Mouse (Mus musculus): Measurements from ENCODE around the gene Eps8l2.

The Eps8l2 gene

DNA sequence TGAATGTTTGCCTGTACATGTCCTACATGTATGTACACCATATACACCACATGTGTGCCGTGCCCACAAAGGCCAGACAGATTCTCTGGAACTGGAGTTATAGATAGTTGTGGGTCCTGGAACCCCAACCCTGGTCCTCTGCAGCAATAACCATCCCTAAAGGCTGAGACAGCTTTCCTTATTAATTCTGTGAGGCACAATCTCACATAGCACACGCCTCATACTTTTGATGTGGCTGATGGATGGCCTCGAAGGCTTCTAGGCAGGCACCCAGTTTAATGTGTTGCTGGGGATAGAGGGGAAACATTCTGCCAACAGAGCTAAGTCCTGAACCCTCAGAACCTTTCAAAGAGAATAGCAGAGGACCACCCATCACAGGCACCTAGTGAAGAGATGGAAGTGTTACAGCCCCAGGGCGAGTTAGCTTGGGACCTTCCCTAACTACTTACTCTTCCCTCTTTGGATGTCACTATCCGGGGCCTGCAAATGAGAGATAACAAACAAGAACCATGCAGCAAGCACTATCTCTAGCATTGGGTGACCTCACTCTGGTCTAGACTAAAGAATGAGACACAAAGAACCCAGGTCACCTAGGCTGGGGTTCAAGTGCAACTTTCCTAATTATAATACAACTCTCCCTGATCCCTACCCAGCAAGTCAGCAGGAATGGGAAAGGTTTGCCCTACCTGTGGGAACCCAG is 25.8 kb downstream of the Eps8l2 start:
- peak; percentile 30 to 42 for DNase-seq (ENCODE audit: low spot score in 2 of 2)

DNA sequence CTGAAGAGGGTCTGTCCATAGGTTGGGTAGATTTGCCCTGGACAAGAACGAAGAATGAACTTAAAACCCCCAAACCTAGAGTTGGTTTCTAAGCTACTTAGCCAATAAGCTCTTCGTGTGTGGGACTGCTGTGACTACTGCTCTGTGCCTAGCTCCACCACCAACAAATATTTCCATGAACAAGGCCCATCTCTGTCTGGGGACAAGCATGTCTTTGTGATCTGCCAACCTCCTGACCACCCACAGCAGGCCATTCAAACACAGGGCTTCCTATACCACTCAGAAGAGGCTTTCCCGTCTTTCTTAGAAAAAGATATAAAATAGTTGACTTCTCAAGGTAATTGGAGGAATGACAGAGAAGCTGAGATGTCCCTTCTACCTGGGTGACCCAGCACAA is 26.4 kb downstream of the Eps8l2 start:
- no peak for DNase-seq (ENCODE audit: low spot score in 2 of 2)

DNA sequence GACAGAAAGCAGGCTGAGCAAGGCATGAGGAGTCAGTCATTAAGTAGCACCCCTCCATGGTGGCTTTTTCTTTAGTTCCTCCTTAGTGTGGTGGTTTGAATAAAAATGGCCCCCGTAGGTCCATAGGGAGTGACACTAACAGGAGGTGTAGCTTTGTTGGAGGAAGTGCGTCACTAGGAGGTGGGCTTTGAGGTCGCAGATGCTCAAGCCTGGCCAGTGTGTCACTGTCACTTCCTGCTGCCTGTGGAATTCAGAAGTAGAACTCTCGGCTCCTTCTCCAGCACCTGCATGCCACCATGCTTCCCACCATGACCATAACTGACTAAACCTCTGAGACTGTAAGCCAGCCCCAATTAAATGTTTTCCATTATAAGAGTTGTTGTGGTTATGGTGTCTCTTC is 28.7 kb downstream of the Eps8l2 start:
- DNase-seq (ENCODE audit: low spot score in 2 of 2): no peak

DNA sequence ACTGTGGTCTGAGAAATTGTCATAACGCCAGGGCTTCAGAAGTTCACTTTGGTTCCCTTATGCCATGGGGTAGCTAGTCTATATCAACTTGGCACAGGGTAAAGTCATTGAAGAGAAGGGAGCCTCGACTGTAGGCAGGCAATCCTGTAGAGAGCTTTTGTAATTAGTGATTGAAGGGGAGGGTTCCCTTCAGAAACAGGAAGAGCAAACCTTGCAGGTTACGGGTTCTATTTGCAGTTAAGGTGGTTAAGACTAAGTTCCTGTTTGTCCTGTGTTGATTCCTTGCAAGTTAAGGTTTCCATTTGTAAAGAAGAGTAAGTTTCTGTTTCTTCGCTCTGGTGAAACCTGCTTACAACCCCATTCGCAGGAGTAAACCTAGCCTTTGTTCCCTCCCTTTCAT is 31.2 kb downstream of the Eps8l2 start:
- no peak for DNase-seq (ENCODE audit: low spot score in 2 of 2)

DNA sequence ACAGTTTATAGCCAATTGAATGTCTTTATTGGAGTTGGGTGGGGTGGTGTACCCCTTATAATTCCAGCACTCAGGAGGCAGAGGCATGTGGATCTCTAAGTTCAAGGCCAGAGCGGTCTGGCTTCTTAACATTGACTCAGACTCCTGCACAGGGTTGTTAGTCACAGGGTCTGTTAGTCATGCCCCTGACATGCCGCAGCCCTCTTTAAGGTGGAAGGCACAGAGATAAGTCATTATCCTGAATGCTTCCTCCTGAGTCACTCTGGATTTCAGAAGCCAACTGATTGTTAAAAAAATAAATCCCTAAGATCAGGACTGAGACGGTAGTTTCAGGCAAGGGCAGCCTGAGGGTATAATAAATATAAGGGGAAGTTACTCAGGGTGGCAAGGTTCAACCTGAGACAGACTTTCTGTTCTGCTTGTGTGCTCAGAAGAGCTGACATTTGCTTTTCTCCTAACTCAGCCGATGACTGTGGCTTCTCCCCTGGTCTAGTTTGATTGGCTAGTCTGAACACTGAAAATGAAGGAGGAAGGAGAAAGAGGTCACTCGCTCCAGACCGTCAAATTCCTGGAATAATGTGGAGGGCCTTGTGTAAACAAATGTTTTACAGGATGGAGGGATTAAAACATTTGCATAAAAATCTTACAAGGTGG is 33.4 kb downstream of the Eps8l2 start:
- DNase-seq (ENCODE audit: low spot score in 2 of 2): no peak

DNA sequence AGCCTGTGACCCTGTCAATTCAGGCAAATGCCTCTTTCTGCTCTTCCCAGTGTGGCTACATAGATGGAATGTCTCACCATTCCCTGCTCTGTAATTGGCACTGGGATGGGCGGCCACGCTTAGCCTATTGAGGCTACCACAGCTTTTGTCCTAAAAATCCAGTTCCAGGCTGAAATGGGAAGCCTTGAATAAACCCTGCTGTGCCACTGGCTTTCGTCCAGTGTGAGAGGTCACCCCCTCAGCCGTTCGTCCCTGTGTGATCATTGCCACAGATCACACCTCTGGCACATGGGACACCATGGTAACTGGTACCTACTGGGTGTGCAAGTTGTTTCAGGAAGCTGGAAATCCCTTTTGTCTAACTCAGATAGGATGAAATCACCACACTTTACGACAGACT is 34.9 kb downstream of the Eps8l2 start:
- no peak for DNase-seq (ENCODE audit: low spot score in 2 of 2)

DNA sequence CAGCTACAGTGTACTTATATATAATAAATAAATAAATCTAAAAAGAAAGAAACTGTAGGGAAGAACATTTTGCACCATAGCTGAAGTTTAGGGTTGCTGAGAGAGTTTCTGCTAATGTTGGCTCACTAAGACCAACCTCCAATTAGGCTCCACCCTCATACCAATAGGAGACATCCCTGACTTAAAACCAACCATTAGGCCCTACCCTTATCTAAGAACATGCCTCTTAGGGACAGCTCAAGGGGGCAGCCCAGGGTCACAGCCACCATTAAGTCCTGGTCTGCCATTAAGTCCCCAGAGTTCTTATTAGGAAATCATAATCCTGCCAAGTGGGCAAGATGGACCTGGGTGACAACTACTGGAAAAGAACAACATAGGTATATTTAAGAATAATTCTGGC is 35.7 kb downstream of the Eps8l2 start:
- no peak for DNase-seq (ENCODE audit: low spot score in 2 of 2)

DNA sequence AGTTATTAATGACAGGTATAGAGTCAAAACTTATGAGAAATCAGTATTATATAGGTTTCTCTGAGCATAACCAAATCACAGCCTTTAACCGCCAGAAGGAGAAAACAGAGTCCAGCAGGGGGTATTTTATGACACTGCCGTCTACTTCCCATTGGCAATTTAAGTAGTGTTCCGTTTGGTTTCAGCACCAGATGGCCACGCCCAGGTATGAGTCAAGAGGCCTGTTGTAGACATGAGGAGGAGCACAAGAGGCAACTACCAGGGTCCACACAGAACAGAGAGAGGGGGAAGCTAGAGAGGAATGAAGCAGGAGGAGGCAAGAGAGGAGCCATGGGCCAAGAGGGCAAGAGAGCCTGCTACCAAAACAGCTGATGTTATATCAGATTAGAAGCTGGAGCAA is 40.9 kb downstream of the Eps8l2 start:
- DNase-seq (ENCODE audit: low spot score in 2 of 2): no peak

DNA sequence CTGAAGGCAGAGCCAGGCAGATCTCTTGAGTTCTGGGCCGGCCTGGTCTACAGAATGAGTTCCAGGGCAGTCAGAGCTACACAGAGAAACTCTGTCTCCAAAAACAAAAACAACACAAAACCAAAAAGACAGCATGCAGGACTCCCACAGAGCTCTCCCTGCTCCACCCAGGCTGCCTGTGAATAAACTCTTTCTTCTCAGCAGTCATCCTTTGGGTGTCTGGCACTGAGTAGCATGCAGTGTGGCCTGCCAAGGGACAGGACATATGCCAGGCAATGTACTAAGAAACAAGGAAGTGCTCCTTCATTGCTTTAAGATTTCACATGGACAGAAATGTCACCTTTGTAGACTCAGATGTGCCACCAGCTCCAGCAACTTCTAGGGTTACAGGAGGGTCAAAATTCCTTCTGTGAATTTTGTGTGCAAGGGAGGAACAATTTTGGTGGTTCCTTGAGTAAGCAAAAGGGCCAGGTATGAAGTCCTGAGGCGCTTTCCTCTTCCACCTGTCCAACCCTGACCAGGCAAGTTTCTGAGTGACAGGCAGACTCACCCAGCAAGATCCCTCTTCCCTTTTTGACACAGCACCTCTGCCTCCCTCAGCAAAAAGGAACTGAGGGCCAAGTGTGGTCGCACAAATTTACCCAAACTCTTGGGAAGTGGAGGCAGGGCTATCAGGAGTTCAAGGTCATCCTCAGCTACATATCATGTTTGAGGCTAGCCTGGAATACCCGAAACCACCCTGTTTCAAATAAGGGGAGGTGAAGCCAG is 42.6 kb downstream of the Eps8l2 start:
- DNase-seq (ENCODE audit: low spot score in 2 of 2): no peak

DNA sequence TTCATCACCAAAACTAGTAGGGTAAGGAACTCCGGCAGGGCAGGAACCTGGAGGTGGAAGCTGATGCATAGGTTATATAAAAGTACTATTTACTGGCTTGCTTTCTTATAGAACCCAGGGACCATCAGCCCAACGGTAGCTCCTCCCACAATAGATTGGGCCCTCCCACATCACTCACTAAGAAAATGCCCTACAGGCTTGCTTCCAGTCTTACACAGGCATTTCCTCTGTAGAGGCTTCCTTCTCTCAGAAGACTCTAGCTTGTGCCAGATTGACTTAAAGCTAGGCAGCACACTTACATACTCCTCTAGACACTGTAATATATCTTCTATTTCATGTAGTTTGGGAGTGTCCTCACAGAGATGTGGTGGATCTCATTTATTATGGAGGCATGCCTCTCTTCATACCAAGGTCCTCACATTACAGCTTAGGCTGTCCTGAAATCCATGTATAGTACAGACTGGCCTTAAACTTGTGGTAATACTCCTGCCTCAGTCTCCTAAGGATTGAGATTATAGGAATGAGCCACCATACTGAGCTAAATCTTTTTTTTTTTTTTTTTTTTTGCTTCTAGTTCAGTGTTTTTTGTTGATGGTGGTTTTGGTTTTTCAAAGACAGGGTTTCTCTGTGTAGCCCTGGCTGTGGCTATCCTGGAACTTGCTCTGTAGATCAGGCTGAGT is 49.3 kb downstream of the Eps8l2 start:
- no peak for DNase-seq (ENCODE audit: low spot score in 2 of 2)

DNA sequence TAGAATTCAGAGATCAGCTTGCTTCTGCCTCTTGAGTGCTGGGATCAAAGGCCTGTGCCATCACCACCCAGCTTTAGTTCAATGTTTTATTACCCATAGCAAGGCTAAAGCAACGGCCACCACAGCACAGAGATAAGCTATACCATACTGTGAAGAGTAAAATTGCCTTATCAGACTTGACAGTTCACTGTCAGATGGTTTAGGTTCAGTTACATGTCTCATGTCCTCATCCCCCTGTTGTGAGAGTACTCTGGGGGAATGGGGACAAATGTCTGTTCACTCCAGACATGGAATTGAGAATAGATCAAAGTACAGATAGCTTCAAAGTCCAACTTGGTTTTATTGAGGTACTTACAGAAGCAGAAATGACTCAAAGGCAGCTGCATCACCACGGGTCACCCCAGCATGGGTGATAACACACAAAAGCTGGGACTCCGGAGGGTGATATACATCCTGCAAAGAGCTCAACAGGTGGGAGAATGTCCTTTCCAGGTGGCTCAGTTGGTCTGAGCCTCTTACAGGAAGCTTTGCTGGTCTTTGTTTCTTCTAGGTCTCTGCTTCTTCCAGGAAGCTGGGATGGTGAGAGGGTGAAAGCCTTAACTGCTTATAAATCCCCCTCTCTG is 49.9 kb downstream of the Eps8l2 start:
- no peak for DNase-seq (ENCODE audit: low spot score in 2 of 2)

DNA sequence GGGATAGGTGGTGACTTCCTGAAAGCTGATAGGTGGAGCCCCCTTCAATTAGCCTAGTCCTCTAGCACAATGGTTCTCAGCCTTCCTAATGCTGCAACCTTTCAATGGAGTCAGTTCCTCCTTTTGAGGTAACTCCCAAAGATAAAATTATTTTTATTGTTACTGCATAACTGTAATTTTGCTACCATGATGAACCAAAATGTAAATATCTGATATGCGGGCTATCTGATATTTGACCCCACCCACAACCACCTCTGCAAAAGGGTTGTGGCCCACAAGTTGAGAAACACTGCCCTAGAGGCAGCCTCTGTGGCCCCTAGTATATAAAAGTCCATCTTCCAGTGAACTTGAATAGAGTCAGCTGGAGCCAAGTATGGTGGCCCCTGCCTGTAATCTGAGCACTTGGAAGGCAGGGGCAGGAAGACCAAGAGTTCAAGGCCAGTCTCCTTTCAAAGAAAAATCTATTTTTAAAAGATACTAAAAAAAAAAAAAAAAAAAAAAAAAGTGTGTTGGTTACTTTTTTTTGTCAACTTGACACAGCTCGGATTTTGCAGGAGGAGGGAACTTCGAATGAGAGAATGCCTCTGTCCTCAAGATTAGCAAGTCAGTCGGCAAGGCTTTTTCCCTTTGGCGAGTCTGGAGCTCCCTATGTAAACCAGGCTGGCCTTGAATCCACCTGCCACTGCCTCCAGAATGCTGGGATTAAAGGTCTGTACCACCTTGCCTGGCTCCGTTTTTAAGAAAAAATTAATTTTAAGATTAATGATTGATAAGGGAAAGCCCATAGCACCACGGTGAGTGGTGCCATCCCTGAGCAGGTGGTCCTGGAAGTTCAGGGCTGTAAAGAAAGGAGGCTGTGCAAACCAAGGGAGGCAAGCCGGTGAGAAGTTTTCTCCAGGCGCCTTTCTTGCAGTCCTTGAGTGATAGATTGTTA is 51.9 kb downstream of the Eps8l2 start:
- no peak for DNase-seq (ENCODE audit: low spot score in 2 of 2)

DNA sequence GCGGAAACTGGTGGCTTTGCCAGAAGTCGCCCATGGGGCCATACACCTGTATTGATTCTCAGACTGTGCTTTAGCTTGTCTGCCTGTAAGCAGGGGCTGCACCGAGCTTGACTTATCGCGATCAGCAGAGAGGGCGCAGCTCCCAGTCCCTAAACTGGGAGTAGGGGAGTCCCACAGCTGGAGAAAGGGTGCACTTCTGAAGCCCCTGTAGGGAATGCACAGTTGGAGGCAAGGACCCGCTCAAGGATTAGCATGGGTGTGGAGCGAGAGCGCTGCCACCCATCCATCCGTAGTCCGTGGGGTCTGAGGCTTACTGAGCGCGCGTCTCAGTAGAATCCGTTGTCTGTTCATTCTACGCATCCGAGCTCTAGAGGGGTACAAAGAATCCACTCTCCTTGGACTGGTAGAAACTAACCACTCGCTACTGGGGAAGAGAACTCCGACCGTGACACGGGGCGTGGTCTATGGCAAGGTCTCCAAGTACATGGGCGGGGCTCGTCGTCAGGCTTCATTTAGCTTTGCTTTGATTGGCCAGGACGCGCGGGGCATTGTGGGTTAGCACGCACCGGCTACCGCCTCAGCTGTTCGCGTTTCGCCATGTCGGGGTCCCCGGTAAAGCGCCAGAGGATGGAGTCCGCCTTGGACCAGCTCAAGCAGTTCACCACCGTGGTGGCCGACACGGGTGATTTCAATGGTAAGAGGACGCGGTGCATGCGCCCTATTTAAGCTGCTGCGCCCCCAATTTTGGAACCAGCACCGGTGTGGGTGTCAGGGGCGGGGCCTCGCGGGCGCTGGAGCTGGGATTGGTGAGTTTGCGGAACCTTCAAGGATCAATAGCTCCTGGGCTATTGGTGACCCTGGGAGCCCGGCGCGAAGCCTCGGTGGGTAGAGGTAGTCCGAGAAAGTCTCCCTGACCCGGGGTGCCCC is 53.2 kb downstream of the Eps8l2 start, which contains the start of gene Taldo1:
TSS of gene Taldo1 (plus strand) at position 575 of the 927 bp plus-strand sequence.
- peak; percentile 99 to 100 for DNase-seq (ENCODE audit: low spot score in 2 of 2)

DNA sequence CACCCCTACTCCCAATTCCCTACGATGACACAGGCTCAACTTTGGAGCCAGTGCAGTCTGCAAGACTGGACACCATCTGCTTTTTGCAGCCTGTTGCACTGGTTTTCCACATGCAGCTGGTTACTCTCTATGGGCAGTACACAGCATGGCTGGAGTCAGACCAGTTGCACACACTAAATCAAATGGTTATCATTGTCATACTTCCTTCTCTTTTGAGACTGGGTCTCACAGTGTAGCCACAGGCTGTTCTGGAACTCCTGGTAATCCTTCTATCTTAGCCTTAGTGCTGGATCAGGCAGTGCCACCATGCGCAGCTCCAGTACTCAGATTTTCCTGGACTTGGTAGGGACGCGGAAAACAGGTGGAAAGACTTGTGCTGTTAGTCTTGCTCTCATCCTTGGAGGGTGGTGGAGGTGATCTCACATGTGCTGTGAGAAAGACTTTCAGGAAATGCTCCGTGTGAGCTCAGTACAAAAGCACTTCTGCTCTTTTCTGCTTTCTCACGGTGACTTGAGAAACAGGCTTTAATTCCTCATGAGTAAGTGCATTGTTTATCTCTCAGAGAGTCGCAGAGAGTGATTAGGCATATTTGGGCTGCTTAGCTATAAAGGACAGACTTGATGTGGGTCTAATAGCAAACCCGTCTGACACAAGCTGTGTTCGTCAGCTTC is 54.0 kb downstream of the Eps8l2 start:
- peak in 1 of 2 experiments; percentile 36 for DNase-seq (ENCODE audit: low spot score in 2 of 2)

DNA sequence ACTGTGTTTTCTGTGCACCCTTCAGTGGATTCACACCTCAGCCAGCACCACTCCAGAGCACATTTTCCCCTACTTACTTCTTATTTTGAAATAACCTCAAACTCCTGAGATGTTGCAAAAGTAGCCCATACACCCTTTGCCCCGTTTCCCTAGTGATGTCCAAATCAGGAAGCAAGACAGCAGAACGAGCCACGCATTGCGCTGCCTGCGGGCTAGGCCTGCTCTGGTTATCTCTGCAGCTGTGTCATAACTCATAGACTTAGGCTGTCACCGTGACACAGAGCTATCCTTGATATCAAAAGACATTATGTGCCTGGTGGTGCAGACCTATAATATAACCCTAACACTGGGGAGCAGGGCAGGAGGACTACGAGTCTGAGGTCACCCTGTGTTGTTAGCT is 55.5 kb downstream of the Eps8l2 start:
- peak; percentile 37 to 47 for DNase-seq (ENCODE audit: low spot score in 2 of 2)

DNA sequence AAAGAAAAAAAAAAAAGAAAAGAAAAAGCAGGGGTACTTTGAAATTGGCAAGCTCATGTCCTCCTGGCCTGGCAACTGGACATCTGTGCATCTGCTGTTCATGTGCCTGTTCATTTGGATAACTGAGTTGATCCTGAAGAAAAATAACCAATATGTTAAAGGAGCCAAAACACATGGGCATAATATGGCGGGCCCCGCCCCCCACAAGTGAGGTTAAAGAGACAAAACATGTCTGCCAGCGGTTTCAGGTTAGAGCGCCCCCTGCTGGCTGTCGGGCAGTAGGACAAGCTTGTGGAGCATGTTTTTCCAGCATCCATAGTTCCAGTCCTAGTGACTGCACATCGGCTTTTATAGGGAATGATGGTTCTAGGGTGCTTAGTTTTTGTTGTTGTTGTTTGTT is 56.1 kb downstream of the Eps8l2 start:
- DNase-seq (ENCODE audit: low spot score in 2 of 2): peak; percentile 80 to 92

DNA sequence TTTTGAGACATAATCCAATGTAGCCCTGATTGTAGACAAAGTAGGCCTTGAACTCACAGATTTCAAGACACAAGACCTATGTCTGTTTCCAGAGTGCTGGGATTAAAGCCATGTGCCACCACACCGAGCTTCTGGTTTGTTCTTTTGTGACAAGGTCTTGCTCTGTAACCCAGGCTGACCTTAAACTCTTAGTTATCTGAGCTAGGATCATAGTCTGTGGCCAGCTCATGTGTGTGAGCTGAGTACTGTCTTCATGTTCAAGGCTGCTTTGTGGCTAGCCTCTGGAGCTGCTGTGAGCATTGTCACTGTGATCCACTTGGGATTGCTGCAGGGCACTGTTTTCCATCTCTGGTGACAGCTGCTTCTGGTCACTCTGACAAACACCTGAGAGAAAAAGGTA is 56.7 kb downstream of the Eps8l2 start:
- no peak for DNase-seq (ENCODE audit: low spot score in 2 of 2)

DNA sequence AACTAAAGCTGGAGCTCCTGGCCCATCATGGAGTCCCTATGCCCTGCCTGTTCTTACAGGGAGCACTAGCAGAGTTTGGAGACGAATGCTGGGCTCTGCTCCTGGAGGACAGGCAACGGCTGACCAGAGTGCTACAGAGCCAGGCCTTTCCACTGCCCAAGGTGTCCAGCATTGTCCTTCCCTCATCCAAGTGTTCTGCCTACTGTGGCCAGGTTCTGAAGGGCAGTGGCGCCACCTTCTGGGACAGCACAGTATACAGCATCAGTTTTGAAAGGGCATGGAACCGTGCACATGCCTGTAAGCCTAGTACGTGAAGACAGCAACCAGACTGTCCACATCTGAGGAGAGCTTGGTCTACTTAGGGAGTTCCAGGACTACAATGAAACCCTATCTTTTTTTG is 64.6 kb downstream of the Eps8l2 start:
- peak; percentile 55 to 79 for DNase-seq (ENCODE audit: low spot score in 2 of 2)

DNA sequence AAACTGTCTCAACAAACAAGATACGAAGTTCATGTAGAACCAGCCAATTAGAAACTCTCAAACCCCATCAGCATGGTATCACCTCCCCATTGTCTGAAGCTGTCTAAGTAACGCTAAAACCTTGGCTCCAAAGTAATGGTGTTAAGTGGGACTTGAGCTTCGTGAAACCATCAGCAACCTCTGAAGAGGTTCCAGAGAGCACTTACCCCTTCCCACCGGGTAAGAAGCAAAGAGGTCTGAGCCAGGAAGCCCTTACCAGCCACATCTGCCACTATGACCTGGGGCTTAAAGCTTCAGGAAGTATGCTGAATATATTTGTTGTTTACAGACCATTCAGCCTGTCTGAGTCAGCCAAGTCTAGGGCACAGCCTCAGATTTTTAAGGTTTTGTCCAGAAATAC is 66.8 kb downstream of the Eps8l2 start:
- DNase-seq (ENCODE audit: low spot score in 2 of 2): no peak
